Mouse (Mus musculus): ENCODE results near the gene Uggt1.
A peak's percentile ranks its signal among the peaks of the same experiment; 100 is the strongest.

The Uggt1 gene

GRCm38 (mm10) chr1:36255871-36256640 lies 11.5 kb upstream of the Uggt1 start:
- peak in 1 of 2 experiments; percentile 36 for DNase-seq

GRCm38 (mm10) chr1:36254635-36255360 lies 10.3 kb upstream of the Uggt1 start:
- peak; percentile 82 to 87 for DNase-seq

GRCm38 (mm10) chr1:36252791-36253190 lies 8.3 kb upstream of the Uggt1 start:
- peak; percentile 71 to 80 for DNase-seq

- no peak for DNase-seq
Measured at GRCm38 (mm10) chr1:36251426-36251825, 6.9 kb upstream of the Uggt1 start.

- no peak for DNase-seq
Measured at GRCm38 (mm10) chr1:36246688-36247087, 2.2 kb upstream of the Uggt1 start.

GRCm38 (mm10) chr1:36244828-36245215 lies 302 bp upstream of the Uggt1 start:
- DNase-seq, result no peak

GRCm38 (mm10) chr1:36243447-36244057 lies 968 bp downstream of the Uggt1 start:
- no peak for DNase-seq

GRCm38 (mm10) chr1:36241903-36242429 lies 2.6 kb downstream of the Uggt1 start:
- no peak for DNase-seq

GRCm38 (mm10) chr1:36240176-36240575 lies 4.3 kb downstream of the Uggt1 start:
- no peak for DNase-seq

GRCm38 (mm10) chr1:36239396-36239795 lies 5.1 kb downstream of the Uggt1 start:
- DNase-seq, result no peak

GRCm38 (mm10) chr1:36235855-36236254 lies 8.7 kb downstream of the Uggt1 start:
- no peak for DNase-seq

GRCm38 (mm10) chr1:36235057-36235639 lies 9.4 kb downstream of the Uggt1 start:
- DNase-seq, result no peak

- DNase-seq, result no peak
Measured at GRCm38 (mm10) chr1:36233218-36233617, 11.3 kb downstream of the Uggt1 start.

- no peak for DNase-seq
Measured at GRCm38 (mm10) chr1:36230919-36231705, 13.4 kb downstream of the Uggt1 start.

- no peak for DNase-seq
Measured at GRCm38 (mm10) chr1:36228461-36228860, 16.1 kb downstream of the Uggt1 start.

GRCm38 (mm10) chr1:36224648-36225047 lies 19.9 kb downstream of the Uggt1 start:
- no peak for DNase-seq

GRCm38 (mm10) chr1:36214324-36214723 lies 30.2 kb downstream of the Uggt1 start:
- no peak for DNase-seq

- DNase-seq, result no peak
Measured at GRCm38 (mm10) chr1:36201739-36202138, 42.8 kb downstream of the Uggt1 start.

- DNase-seq, result no peak
Measured at GRCm38 (mm10) chr1:36194482-36194881, 50.0 kb downstream of the Uggt1 start.

GRCm38 (mm10) chr1:36191966-36192365 lies 52.6 kb downstream of the Uggt1 start:
- no peak for DNase-seq

- DNase-seq, result no peak
Measured at GRCm38 (mm10) chr1:36180038-36180437, 64.5 kb downstream of the Uggt1 start.

- peak in 1 of 2 experiments; percentile 19 for DNase-seq
Measured at GRCm38 (mm10) chr1:36173461-36173860, 71.1 kb downstream of the Uggt1 start.

All from cerebellum, postnatal 25 days (tissue).